Mouse (Mus musculus) brain, embryonic 14.5 days (tissue): Measurements from ENCODE around the gene Clec5a. TPM values are rescaled to one million over a fixed set of nuclear protein-coding genes. Genes with fewer than 3 reads are reported as not detected.
"Not testable (repeated sequence)": the region's sequence is repeated elsewhere in the genome, so short reads cannot be mapped to it uniquely, and the experiment has no call there.

Experiments used
- DNase-seq: peaks from one replicate; pipeline ENCODE4 v3.0.0-alpha.2; 2011; ENCODE audit warnings: low read depth
- CTCF ChIP-seq: fragments of 200-500 bp; IDR thresholded peaks from 2 replicates; pipeline ENCODE4 v1.5.1; 2012; ENCODE audit warnings: inconsistent platforms, mild to moderate bottlenecking, moderate library complexity, borderline replicate concordance; ENCODE audit not compliant: insufficient read depth, insufficient read length; ENCODE audit errors: extremely low read depth
- POLR2A ChIP-seq: fragments of 200-500 bp; IDR thresholded peaks from 2 replicates; pipeline ENCODE4 v1.6.1; 2012; ENCODE audit warnings: mild to moderate bottlenecking, inconsistent platforms, borderline replicate concordance; ENCODE audit not compliant: poor library complexity, insufficient read depth, insufficient read length, severe bottlenecking; ENCODE audit errors: extremely low read depth
- polyA plus RNA-seq: library from polyadenylated mRNA; depleted of rRNA; stranded (reverse); fragments of >200 nt; gene quantifications from 2 replicates; pipeline ENCODE4 v1.2.3, GENCODE M21; 2012; rRNA removed

Gene Clec5a
- polyA plus RNA-seq: 0.21 and 0.55 TPM in 2 replicates

GRCm38 (mm10) chr6:40585645-40586044 lies at the start of gene Clec5a:
TSS of gene Clec5a (minus strand) at chr6:40585821.
- DNase-seq: no peak
- no peak for TF ChIP-seq CTCF
- no peak for TF ChIP-seq POLR2A

- peak; percentile 42 for DNase-seq
- TF ChIP-seq POLR2A (no peak), CTCF (no peak)
Measured at GRCm38 (mm10) chr6:40634640-40635071, 49.0 kb upstream of the Clec5a start.

DNA sequence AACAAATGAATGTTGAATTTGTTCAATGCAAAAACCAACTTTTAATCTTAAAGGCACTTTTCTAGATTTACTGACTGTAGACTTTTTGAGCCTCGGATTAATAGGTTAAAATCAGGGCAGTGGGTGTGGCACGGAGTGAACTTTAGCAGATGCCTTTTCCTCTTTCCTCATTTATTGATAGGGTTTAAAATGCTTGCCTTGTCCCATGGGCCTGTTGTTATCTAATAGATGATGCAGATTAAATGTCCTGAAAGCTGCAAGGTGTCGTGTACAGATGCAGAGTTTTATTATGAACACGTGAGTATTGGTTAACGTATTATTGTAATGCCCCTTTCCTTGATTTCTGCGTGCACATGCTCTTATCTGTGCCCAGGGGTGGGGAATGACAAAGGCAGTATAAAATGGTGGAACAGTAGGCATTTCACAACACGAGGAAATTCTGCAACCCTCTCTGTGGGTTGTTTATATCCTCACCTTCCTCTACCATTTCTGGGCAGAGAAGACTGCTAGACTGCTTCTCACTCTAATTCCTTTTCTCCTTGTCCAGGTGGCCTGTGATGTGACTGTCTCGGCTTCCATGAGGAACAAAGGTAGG lies 42.9 kb upstream of the Clec5a start, which contains the start of gene Mgam:
Gene Mgam, plus strand, starts transcription at position 426 of the 595 bp plus-strand sequence.
- TF ChIP-seq POLR2A (no peak), CTCF (no peak)
- no peak for DNase-seq

GRCm38 (mm10) chr6:40626111-40626510 lies 40.5 kb upstream of the Clec5a start:
- TF ChIP-seq POLR2A (no peak), CTCF (no peak)
- DNase-seq: no peak

DNA sequence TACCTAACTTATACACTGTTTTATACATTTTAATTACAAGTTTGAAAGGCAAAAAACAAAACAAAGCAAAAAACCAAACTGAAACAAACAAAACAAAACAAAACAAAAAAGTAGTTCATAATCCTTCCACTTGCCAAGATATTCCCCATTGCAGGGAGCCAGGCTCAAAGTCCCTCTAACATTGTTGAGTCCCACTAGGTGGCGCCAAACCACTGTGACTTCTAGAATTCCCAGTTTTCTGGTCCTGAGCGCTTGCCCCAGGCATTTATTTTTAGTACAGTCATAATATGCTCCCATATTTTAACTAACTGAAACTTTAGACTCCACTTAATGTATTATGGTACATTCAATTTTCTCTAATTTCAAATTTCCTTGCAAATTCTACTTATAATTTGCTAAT lies 32.3 kb upstream of the Clec5a start:
- TF ChIP-seq POLR2A: no peak
- peak; percentile 79; the same call in 1 of the 2 replicates for TF ChIP-seq CTCF
- DNase-seq: peak; percentile 82

- TF ChIP-seq POLR2A: no peak
- TF ChIP-seq CTCF: no peak
- no peak for DNase-seq
Measured at GRCm38 (mm10) chr6:40613260-40613852, 27.7 kb upstream of the Clec5a start, which contains the start of gene Tas2r138. TSS of gene Tas2r138 (minus strand) at chr6:40613310.

DNA sequence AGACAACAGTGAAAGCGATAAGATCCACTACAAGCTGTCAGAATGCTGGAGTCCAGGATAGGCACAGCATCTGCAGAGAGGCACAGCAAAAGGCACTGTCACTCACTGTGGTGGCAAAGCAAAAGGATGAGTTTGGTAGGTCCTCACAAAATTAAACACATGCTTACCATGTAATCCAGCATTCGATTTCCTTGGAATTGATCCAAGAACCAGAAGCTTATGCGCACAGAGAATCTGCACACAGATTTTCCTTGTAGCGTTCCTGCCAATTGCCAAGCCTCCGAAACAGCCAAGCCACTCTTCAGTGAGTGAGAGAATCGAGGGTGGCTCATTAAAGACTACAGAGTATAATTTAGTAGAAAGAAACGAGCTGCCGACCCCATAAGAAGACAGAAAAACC lies 24.6 kb upstream of the Clec5a start:
- TF ChIP-seq CTCF (no peak), POLR2A (no peak)
- DNase-seq: peak; percentile 88

DNA sequence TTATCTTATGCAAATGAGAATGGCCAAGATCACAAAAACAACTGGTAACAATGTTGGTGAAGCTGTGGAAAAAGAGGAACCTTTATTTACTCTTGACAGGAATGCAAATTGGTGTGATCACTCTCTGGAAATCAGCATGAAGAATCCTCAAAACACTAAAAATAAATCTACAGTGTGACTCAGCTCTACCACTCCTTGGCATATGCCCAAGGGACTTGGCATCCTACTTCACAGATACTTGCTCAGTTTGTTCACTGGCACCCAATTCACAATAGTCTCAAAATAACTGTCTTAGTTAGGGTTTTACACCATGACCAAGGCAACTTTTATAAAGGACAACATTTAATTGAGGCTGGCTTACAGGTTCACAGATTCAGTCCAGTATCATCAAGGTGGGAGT lies 21.8 kb upstream of the Clec5a start:
- no peak for TF ChIP-seq POLR2A
- peak; percentile 55 for DNase-seq

DNA sequence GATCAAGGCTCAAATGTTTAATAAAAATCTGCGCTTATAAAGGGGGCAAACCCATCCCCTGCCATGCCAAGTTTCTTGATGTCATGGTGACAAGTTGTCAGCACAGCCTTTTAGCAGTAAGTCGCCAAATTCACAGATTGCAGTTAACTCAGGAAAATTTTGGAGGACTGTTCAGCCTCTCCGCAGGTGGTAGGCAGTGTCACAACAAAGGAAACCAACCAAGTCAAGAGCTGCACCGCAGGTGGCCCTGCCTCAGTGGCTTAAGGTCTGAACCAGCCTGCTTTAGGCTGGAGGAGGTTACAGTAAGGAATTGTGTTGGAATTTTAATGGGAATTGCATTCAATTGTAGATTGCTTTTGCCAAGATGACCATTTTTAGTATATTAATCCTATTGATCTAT lies 12.9 kb upstream of the Clec5a start:
- DNase-seq: not testable (repeated sequence)

- no peak for TF ChIP-seq POLR2A
- TF ChIP-seq CTCF: no peak
Measured at GRCm38 (mm10) chr6:40594804-40595550, 9.4 kb upstream of the Clec5a start.

GRCm38 (mm10) chr6:40588346-40588745 lies 2.7 kb upstream of the Clec5a start:
- DNase-seq: no peak
- TF ChIP-seq POLR2A: no peak
- TF ChIP-seq CTCF: no peak

More at GRCm38 (mm10) chr6:40594804-40595550, 9.4 kb upstream of the Clec5a start:
- no peak for DNase-seq

- peak; percentile 4 for DNase-seq
- TF ChIP-seq CTCF (no peak), POLR2A (no peak)
Measured at GRCm38 (mm10) chr6:40584336-40584735, 1.3 kb downstream of the Clec5a start.
